Mouse (Mus musculus): ENCODE data around the gene Gm17093.
"Not testable (repeated sequence)": the region's sequence is repeated elsewhere in the genome, so short reads cannot be mapped to it uniquely, and the experiment has no call there.

The Gm17093 gene

GRCm38 (mm10) chr14:44517976-44518375 is at the start of gene Gm17093:
Gene Gm17093 (plus strand): TSS chr14:44518276.
- not testable (repeated sequence) for DNase-seq (ENCODE audit: low read depth)

GRCm38 (mm10) chr14:44492163-44492562 is 25.9 kb upstream of the Gm17093 start, which contains the start of gene BC061237:
Gene BC061237 (plus strand): TSS chr14:44492463.
- not testable (repeated sequence) for DNase-seq (ENCODE audit: low read depth)

GRCm38 (mm10) chr14:44547961-44548360 is 29.9 kb downstream of the Gm17093 start:
- not testable (repeated sequence) for DNase-seq (ENCODE audit: low read depth)
